Mouse (Mus musculus) lung, postnatal 0 days (tissue): ENCODE data around the gene Myo16. TPM values are rescaled to one million over a fixed set of nuclear protein-coding genes. Genes with fewer than 3 reads are reported as not detected.

ENCODE experiments used
- ATAC-seq: fragments of 200-750 bp; cut with Nextera tagmentation; 2 replicates; pipeline ENCODE4 v1.8.0; 2017; ENCODE audit warnings: moderate library complexity
- DNase-seq: peaks from one replicate; pipeline ENCODE4 v3.0.0-alpha.2; 2016; ENCODE audit warnings: low spot score
- H3K27ac ChIP-seq: fragments of 300-500 bp; sonication (generic); 2 replicates; pipeline ENCODE4 v1.5.1; 2014; ENCODE audit warnings: antibody characterized with exemption, mild to moderate bottlenecking, low read length, mixed read lengths
- H3K27me3 ChIP-seq: fragments of 300-500 bp; sonication (generic); replicated peaks from 2 replicates; pipeline ENCODE4 v1.6.1; 2014; ENCODE audit warnings: low read length, mixed read lengths; ENCODE audit not compliant: insufficient read depth
- H3K36me3 ChIP-seq: fragments of 300-500 bp; sonication (generic); 2 replicates; pipeline ENCODE4 v1.6.1; 2014; ENCODE audit warnings: low read length, mixed read lengths; ENCODE audit not compliant: insufficient read depth
- H3K4me1 ChIP-seq: fragments of 300-500 bp; sonication (generic); 2 replicates; pipeline ENCODE4 v1.6.1; 2014; ENCODE audit warnings: antibody characterized with exemption, low read depth, low read length, mixed read lengths; ENCODE audit not compliant: insufficient read depth
- H3K4me2 ChIP-seq: fragments of 300-500 bp; sonication (generic); replicated peaks from 2 replicates; pipeline ENCODE4 v1.6.1; 2014; ENCODE audit warnings: low read depth, mild to moderate bottlenecking, low read length, moderate library complexity, mixed read lengths
- H3K4me3 ChIP-seq: fragments of 300-500 bp; sonication (generic); 2 replicates; pipeline ENCODE4 v1.5.1; 2014; ENCODE audit warnings: low read depth, low read length
- H3K9ac ChIP-seq: fragments of 300-500 bp; sonication (generic); replicated peaks from 2 replicates; pipeline ENCODE4 v1.6.1; 2014; ENCODE audit warnings: low read depth, mild to moderate bottlenecking
- H3K9me3 ChIP-seq: fragments of 300-500 bp; sonication (generic); 2 replicates; pipeline ENCODE4 v1.6.1; 2016; ENCODE audit warnings: low read length, mixed read lengths
- CTCF ChIP-seq: IDR thresholded peaks from 2 replicates; pipeline ENCODE4 v1.5.1; 2016; ENCODE audit warnings: antibody characterized with exemption, mild to moderate bottlenecking
- EP300 ChIP-seq: IDR thresholded peaks from 2 replicates; pipeline ENCODE4 v1.6.1; 2016; ENCODE audit warnings: antibody characterized with exemption, mild to moderate bottlenecking, control low read depth
- WGBS: fragments of 180-500 bp; shearing (Covaris S2); extraction: QIAGEN DNeasy Blood & Tissue Kit; methylation state at CpG from one replicate; pipeline ENCODE4 v1.1.7; 2014; 5-methylcytosine and 5-hydroxymethylcytosine counted together
- polyA plus RNA-seq: library from polyadenylated mRNA; unstranded; fragments of >200 nt; fragmentation: Nextera tagmentation; extraction: Ambion mirVana; gene quantifications from 2 replicates; pipeline ENCODE4 v1.2.1, GENCODE M21; 2015

Myo16 gene
- polyA plus RNA-seq, 1 experiment from 2014 or later = 0.17 TPM

DNA sequence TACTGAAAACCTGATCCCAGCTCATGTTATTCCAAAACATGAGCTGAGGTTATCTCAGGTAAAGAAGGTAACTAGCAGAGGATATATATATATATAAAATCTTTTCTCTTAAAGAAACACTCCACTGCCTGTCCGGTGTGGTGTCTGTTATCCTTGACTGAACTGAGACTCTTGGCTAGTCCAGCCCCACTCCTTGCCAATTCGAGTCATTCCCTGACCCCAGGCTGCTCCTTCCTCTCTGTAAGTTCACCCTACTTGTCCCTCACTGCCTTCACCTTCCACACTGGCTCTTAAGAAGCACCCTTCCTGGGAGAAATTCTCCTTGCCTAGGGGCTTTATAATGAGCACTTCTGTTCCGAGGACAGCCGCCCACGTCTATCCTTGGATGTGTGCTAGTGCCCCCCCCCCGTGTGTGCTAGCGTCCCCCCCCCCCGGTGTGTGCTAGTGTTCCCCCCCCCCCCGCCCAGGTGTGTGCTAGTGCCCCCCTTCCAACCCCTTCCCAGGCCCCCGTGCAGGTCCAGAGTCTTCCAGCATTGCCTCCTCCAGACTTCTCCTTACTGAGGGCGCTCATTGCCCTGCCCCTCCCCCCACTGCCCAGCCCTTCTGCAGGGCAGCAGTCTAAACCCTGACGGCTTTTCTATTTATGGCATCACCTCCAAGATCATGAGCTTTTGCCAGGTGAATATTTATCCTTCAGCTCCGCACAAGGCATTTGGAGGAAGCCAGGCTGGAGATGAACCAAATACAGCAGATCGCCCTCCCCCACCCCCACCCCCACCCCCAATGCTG is 433.4 kb downstream of the Myo16 start:
- Histone ChIP-seq H3K27me3 (no peaks in the 10 kb centered on the region), H3K9me3 (no peaks in the 10 kb centered on the region), H3K27ac (no peak overlapping the region), H3K4me2 (no peak overlapping the region), H3K36me3 (no peaks in the 10 kb centered on the region), H3K4me3 (no peak overlapping the region), H3K9ac (no peak overlapping the region), H3K4me1 (no peaks in the 10 kb centered on the region)
- DNase-seq = peak; percentile 47
- 24% methylated on average over 10 of the region's 14 CpGs for WGBS
- peak; percentile 28 for ATAC-seq
- TF ChIP-seq EP300 = no peak
- TF ChIP-seq CTCF = no peak

- H3K36me3 ChIP-seq = no peaks in the 10 kb centered on the region
- no peak overlapping the region for H3K4me3 ChIP-seq
- TF ChIP-seq EP300 (no peak), CTCF (no peak)
- no peaks in the 10 kb centered on the region for H3K9me3 ChIP-seq
- H3K27me3 ChIP-seq = no peaks in the 10 kb centered on the region
- no peaks in the 10 kb centered on the region for H3K4me1 ChIP-seq
- H3K9ac ChIP-seq = no peak overlapping the region
- DNase-seq = peak; percentile 18
- H3K27ac ChIP-seq = no peak overlapping the region
- peak; percentile 23; the same call in 1 of the 2 replicates for ATAC-seq
- H3K4me2 ChIP-seq = no peak overlapping the region
- 74% methylated on average over 11 of the region's 11 CpGs for whole genome bisulfite sequencing
Measured at GRCm38 (mm10) chr8:10589422-10589933, 435.8 kb downstream of the Myo16 start.

DNA sequence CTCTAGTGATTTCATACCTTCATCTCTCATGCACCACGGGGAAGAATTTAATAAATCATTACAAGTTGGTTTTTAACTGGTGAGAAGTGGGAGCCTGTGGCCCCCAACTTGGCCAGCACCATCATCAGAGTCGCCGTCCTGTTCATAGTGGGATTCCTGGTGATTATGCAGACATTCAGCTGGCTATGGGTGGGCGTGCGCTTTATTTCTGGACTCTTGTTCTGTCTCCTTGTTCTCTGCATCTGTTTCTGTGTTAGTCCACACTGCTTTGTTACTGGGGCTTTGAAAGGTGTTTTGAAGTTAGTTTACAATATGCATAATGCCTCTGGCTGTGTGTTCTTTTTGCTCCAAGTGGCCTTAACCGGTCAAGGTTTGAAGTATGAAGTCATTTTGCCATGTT is 439.2 kb downstream of the Myo16 start:
- no peaks in the 10 kb centered on the region for H3K27me3 ChIP-seq
- H3K9me3 ChIP-seq = no peaks in the 10 kb centered on the region
- WGBS = 90% methylated on average over 6 of the region's 6 CpGs
- ATAC-seq (no peak), DNase-seq (no peak)
- H3K36me3 ChIP-seq = no peaks in the 10 kb centered on the region
- H3K9ac ChIP-seq = no peak overlapping the region
- no peak overlapping the region for H3K27ac ChIP-seq
- no peak overlapping the region for H3K4me2 ChIP-seq
- TF ChIP-seq EP300 (no peak), CTCF (no peak)
- no peak overlapping the region for H3K4me3 ChIP-seq
- no peaks in the 10 kb centered on the region for H3K4me1 ChIP-seq

- no peaks in the 10 kb centered on the region for H3K36me3 ChIP-seq
- DNase-seq = no peak
- H3K27me3 ChIP-seq = no peaks in the 10 kb centered on the region
- H3K9ac ChIP-seq = no peak overlapping the region
- ATAC-seq = no peak
- WGBS = 80% methylated on average over 3 of the region's 3 CpGs
- H3K4me3 ChIP-seq = no peak overlapping the region
- H3K27ac ChIP-seq = no peak overlapping the region
- H3K4me2 ChIP-seq = no peak overlapping the region
- no peaks in the 10 kb centered on the region for H3K9me3 ChIP-seq
- H3K4me1 ChIP-seq = no peaks in the 10 kb centered on the region
- no peak for TF ChIP-seq CTCF
- TF ChIP-seq EP300 = no peak
Measured at GRCm38 (mm10) chr8:10596353-10596752, 442.6 kb downstream of the Myo16 start.

DNA sequence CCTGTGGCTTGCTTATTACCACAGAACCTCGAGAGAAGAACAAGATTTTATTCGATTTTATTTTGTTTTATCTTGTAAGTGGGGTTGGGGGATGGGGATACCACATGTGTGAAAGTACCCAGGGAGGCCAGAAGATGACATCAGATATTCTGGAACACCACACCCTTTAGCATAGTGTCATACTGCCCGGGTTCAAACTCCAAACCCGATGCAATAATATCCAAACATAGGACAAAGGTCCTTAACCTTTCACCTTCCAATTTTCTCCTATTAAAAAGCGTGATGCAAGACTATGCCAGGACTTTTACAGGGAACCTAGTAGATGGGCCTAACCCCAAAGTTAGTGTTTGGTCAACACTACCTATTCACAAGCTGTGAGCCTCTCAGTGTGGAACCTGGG is 443.9 kb downstream of the Myo16 start:
- no peak overlapping the region for H3K9ac ChIP-seq
- no peak for ATAC-seq

GRCm38 (mm10) chr8:10598889-10599288 is 445.2 kb downstream of the Myo16 start:
- Histone ChIP-seq H3K27me3 (no peaks in the 10 kb centered on the region), H3K4me3 (no peak overlapping the region), H3K27ac (no peak overlapping the region), H3K36me3 (no peaks in the 10 kb centered on the region), H3K9ac (no peak overlapping the region), H3K9me3 (no peaks in the 10 kb centered on the region), H3K4me2 (no peak overlapping the region), H3K4me1 (no peaks in the 10 kb centered on the region)
- DNase-seq (no peak), ATAC-seq (no peak)
- WGBS = 73% methylated on average over 5 of the region's 5 CpGs
- TF ChIP-seq CTCF = no peak

More for the DNA sequence above, 443.9 kb downstream of the Myo16 start:
- no peaks in the 10 kb centered on the region for H3K4me1 ChIP-seq
- no peak overlapping the region for H3K4me3 ChIP-seq
- DNase-seq = no peak
- H3K27me3 ChIP-seq = no peaks in the 10 kb centered on the region
- no peak overlapping the region for H3K4me2 ChIP-seq
- H3K27ac ChIP-seq = no peak overlapping the region
- H3K9me3 ChIP-seq = no peaks in the 10 kb centered on the region
- 78% methylated on average over 5 of the region's 5 CpGs for WGBS
- TF ChIP-seq CTCF (no peak), EP300 (no peak)
- no peaks in the 10 kb centered on the region for H3K36me3 ChIP-seq
